Mouse (Mus musculus) heart, postnatal 25 days (tissue): ENCODE data around the gene Ogdhl. TPM values are rescaled to one million over a fixed set of nuclear protein-coding genes. Genes with fewer than 3 reads are reported as not detected.
"Not testable (repeated sequence)": the region's sequence is repeated elsewhere in the genome, so short reads cannot be mapped to it uniquely, and the experiment has no call there.

Experiments
- DNase-seq: peaks from one replicate; pipeline ENCODE4 v3.0.0; 2022; ENCODE audit warnings: low spot score
- intact Hi-C: fragments of 180-260 bp; cut with DNase I; formaldehyde crosslinking; loops from one replicate; pipeline ENCODE4 v1.15.1; 2025
- total RNA-seq, 2 experiments: library from RNA; stranded (reverse); gene quantifications; 2 replicates each; pipeline ENCODE4 v1.2.3; 2021

Ogdhl gene
- total RNA-seq, result 10 to 100 TPM; 78.0 to 92.1 TPM

DNA sequence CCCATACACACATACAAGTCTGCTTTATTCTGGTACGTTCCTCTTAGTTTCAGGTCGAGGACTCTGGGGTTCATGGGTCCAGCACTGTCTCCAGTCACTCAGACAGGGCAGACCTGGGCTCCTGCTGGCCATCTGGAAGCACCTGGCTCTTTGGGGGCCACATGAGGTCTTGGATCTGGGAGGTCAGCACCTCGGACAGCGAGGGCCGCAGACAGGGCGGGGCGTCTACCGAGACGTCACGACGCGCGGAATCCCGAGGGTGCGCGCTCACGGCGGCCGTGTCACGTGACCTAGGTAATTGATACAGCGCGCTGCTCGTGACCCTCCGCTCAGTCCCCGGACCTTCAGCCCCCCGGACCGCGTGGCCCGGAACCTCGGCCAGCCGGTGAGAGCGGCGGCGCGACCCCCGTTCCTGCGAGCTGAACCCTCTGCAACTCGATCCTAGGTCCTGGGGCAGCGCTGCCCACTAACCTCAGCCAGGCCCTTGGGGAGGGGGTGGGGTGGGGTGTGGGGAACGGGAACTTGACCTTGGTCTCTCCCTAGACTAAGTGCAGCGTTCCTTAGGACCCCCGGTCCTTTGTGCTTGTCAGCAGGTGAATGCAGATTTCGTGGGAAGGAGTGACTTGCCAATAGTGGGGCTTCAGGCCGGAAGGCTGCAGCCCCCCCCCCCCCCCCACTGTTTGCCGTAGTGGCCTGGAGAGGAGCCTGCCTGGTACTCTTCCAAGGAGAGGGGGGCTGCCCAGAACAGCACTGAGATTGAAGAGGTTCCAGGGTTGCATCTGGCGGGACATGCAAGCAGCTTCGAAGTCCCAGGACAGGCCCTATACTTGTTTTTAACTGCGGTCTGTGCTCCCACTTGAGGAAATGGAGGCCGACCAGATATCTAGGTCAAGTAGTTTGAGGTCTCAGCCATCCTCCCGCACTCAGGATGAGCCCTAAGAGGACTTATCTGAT is at the start of gene Ogdhl:
Gene Ogdhl, plus strand, starts transcription at position 288 of the 954 bp plus-strand sequence.
- DNase-seq, result no peak
- intact Hi-C loops, result no loop called here

GRCm38 (mm10) chr14:32301622-32302021 is 20.2 kb upstream of the Ogdhl start:
- no peak for DNase-seq
- intact Hi-C loops, result no loop called here

DNA sequence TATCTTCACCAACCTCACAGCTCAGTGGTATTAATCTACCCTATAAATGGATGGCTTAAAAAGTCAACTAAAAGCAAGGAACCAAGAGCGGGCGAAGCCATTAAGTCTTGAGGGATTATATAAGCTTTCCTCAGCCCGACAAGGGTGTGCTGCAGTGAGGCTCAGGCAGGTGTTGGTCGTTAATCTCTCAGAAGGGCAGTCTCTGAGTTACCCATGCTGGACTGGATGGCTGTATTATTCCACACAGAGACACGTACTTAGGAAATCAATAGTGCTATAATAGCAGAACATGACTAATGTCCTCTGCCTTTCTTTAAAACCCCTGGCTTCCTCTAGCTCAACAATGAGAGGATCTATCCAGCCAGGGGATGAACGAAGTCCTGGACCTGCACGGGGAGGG is 19.4 kb upstream of the Ogdhl start:
- intact Hi-C loops, result no loop called here

DNA sequence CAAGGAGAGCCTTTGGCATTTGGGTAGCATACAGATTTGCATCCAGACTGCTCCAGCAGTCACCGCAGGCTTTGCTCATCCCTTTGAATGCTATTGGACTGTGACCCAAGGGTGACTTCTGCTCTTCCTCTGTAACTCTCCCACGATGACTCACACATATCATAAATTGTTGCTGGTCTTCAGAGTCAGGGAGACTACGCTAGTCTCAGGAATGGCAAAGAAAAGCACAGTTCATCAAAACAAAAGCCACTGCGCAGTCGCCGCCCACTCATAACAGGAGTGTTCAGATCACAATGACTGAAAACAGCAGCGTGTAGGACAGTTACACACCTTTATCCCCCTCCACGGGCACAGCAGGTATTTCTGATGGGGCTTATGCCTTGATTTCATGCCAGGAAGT is 16.9 kb upstream of the Ogdhl start:
- no peak for DNase-seq
- intact Hi-C loops, result no loop called here

More for the DNA sequence above, 19.4 kb upstream of the Ogdhl start:
- no peak for DNase-seq

GRCm38 (mm10) chr14:32309876-32310275 is 11.9 kb upstream of the Ogdhl start:
- peak; percentile 6 for DNase-seq
- intact Hi-C loops, result loop anchor here (5.0 kb wide), 1 partner anchor 162 kb away; no protein-coding TSS in a partner anchor

- intact Hi-C loops, result loop anchor here (5.0 kb wide), 1 partner anchor 161 kb away; no protein-coding TSS in a partner anchor
- DNase-seq, result no peak
Measured at GRCm38 (mm10) chr14:32311381-32312035, 10.3 kb upstream of the Ogdhl start.

GRCm38 (mm10) chr14:32317822-32318221 is 4.0 kb upstream of the Ogdhl start:
- intact Hi-C loops, result no loop called here
- DNase-seq, result no peak

- intact Hi-C loops, result no loop called here
- DNase-seq, result no peak
Measured at GRCm38 (mm10) chr14:32323221-32323620, 1.4 kb downstream of the Ogdhl start.

GRCm38 (mm10) chr14:32327366-32327765 is 5.5 kb downstream of the Ogdhl start:
- intact Hi-C loops, result no loop called here
- DNase-seq, result no peak

DNA sequence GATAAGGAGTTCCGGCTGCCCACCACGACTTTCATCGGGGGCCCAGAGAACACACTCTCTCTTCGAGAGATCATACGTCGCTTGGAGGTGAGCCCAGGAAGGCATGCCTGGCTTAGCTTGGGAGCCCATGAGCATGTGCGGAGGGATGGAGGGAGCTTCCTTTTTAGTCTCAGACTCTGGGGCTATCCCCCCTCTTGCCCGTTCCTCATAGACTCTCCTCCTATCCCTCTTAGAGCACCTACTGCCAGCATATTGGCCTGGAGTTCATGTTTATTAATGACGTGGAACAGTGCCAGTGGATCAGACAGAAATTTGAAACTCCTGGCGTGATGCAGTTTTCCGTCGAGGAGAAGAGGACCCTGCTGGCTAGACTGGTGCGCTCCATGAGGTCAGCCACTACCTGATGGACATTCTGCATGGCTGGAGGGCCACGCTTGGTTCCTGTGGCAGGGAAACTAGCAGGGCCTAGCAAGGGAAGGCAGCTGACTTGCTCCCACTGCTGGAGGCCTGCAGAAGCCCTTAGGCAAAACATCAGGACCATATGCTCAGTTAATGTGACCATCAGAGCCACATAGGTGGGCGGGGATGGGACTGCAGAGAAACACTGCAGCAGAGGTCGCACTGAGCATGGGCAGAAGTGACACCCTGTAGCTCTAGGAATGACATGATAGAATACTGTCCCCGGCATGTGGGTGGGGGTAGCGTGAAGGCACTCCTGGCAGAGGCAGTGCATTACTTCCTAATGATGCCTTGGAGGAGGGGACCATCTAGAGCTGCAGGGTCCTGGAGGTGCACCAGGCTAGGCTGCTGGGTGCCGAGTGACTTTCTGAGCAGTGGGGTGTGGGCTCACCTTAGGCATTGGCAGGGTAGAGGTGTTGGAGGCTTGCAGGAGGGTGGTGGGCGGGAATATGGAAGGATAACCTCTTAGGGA is 11.0 kb downstream of the Ogdhl start:
- intact Hi-C loops, result no loop called here
- DNase-seq, result no peak

GRCm38 (mm10) chr14:32336021-32336420 is 14.2 kb downstream of the Ogdhl start:
- intact Hi-C loops, result no loop called here
- no peak for DNase-seq

DNA sequence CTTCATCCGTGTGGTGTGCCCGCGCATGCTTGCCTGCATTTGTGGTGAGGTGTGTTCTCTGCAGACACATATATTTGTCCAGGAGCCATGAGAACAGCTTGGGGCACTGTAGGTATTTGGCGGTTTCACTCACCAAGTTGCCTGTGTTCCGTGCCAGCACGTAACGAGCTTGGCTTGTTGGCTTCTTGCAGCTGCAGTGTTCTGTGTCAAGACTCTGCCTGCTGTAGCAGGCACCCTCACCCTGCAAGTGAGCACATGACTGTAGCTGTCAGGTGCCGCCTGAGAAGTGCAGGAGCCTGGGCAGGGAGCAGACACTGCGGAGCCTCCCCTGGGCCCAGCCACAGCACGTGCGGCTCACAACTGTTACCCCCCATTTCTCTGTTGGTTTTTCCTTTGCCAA is 14.7 kb downstream of the Ogdhl start:
- intact Hi-C loops, result no loop called here
- no peak for DNase-seq

- intact Hi-C loops, result no loop called here
- no peak for DNase-seq
Measured at GRCm38 (mm10) chr14:32341823-32342222, 20.0 kb downstream of the Ogdhl start.

GRCm38 (mm10) chr14:32344176-32344575 is 22.4 kb downstream of the Ogdhl start:
- intact Hi-C loops, result no loop called here
- DNase-seq, result no peak

GRCm38 (mm10) chr14:32344694-32345093 is 22.9 kb downstream of the Ogdhl start:
- DNase-seq, result no peak
- intact Hi-C loops, result no loop called here

DNA sequence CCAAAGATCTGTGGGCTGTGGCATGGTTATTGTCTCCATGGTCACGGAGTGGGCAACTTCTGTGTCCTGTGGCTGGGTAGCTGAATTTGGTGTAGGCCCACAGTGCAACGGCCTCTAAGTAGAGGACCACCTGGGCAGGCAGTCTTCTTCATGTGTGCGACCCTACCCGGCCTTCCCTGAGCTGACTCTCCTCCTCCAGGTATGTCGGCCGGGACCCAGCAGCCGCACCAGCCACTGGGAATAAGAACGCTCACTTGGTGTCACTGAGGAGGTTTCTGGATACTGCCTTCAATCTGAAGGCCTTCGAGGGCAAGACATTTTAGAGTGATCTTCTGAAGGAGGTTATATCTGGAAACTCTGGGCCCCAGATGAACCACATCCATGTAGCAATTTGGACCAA is 25.5 kb downstream of the Ogdhl start:
- no peak for DNase-seq
- intact Hi-C loops, result no loop called here

GRCm38 (mm10) chr14:32351181-32351920 is 29.5 kb downstream of the Ogdhl start:
- DNase-seq, intact Hi-C loops: not testable (repeated sequence)

GRCm38 (mm10) chr14:32364359-32364758 is 42.5 kb downstream of the Ogdhl start:
- DNase-seq, result no peak
- intact Hi-C loops, result no loop called here

DNA sequence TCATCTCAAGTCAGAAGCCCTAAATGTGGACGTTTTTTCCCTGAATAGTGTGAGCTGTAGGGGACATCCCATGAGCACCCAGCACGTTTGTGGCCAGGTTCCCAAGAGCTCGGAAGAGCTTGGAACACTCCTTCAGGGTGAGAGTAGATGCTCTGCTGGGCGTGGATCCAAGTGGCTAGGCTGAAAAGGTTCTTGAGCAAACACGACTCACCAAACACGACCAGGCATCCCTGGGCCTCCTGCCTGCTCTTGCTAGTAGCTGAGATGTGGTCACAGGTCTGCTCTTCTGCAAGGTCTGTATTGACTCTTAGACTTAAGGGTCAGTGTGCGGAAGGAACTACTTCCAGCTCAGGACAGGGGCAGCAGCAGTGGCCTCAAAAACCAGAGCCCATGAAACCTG is 47.9 kb downstream of the Ogdhl start:
- DNase-seq, result no peak
- intact Hi-C loops, result no loop called here
